Mouse (Mus musculus) v-Abl transformed pro-B cells (cell line): Measurements from ENCODE around the gene Atxn7.

ENCODE experiments used
- in situ Hi-C, 2 experiments: fragments of 400-800 bp; cut with MboI; formaldehyde crosslinking; loops; one replicate each; pipeline ENCODE4 v1.15.1; 2025; ENCODE audit not compliant: unreplicated experiment in 2 of 2

Gene Atxn7

DNA sequence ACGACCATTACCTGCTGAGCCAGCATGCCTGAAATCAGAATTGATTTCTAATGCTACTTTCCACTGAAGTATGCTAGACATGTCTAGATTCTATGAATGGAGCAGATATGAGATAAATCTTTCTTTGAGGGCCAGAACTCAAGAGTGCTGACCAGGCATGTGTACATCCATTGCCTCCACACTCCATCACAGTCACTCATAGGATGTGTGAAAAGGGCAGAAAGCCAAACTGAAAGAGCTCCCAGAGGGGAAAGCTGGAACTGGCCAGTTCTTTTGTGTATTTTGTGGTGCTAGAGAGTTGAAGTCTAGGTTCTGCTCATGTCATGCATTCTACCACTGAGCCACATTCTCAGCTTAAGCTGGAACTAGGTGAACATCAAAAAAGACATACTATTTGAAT is 16.3 kb downstream of the Atxn7 start:
- in situ Hi-C loops, result no loop called here

DNA sequence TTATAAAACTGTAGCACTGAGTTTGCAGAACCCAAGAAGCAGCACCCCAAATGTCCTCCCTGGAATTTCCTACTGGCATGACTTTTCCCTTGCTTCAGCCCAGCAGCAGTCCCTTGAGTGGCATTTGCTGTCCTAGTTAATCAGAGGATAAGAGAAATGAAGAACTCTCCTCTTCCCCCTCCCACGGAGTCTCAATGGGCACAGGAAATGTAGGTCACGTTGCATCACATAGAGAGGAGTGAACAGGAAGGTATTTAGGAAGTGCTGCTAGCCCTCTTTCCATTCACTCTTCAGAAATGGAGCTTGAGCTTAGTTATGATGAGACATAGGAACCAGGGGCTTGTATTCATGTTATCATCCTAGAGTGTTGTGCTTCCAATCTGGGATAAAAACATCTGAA is 20.0 kb downstream of the Atxn7 start:
- in situ Hi-C loops, result no loop called here

DNA sequence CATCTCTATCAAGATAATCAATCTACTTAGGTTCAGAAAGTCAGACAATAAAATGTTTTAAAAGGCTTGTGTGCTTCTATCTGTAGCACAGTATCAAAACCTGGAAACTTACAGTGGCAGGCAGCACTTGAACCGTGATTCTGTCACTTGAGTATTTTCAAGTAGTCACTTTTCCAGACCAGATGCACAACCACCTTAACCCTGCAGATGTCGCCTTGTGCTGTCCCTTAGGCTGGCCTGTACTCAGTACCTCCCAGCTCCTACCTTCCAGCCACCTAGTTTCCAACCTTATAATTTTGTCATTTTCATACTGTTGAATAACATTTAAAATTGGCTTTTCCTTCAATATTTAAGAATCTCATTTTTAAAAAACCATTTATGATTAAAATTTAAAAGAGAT is 20.9 kb downstream of the Atxn7 start:
- in situ Hi-C loops, result no loop called here

DNA sequence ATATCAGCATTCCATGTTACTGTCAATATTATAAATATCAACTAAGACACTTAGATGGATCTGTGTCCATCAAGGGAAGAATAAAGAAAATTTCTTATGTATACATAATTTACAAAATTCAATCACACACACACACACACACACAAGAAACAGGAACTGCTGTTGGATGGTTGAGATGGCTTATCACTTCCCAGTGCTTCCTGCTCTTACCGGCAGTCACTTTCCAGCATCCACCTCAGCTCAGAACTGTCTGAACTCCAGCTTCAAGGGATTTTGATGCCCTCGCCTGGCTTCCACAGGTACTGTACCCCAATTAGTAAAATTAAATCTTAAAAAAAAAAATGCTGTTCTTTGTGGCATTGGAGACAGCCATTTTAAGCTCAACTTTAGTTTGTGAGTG is 27.2 kb downstream of the Atxn7 start:
- in situ Hi-C loops, result no loop called here

DNA sequence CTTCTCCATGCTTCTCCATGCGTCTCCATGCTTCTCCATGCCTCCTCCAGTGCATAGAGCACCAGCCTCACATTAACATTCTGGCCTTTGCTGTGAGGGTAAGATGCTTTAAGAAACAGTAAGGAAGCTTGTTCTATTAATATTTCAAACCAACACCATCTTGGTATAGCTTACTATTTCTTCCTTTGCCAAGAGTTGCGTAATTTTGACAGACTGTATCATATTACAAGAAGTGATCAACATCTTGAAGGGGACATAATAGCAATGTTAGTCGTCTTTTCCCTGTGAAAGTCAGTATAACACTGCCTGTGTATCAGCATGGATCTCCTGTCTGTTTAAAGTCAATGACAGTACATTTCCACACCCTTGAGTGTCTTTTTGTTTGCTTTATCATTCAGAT is 29.5 kb downstream of the Atxn7 start:
- in situ Hi-C loops, result no loop called here

DNA sequence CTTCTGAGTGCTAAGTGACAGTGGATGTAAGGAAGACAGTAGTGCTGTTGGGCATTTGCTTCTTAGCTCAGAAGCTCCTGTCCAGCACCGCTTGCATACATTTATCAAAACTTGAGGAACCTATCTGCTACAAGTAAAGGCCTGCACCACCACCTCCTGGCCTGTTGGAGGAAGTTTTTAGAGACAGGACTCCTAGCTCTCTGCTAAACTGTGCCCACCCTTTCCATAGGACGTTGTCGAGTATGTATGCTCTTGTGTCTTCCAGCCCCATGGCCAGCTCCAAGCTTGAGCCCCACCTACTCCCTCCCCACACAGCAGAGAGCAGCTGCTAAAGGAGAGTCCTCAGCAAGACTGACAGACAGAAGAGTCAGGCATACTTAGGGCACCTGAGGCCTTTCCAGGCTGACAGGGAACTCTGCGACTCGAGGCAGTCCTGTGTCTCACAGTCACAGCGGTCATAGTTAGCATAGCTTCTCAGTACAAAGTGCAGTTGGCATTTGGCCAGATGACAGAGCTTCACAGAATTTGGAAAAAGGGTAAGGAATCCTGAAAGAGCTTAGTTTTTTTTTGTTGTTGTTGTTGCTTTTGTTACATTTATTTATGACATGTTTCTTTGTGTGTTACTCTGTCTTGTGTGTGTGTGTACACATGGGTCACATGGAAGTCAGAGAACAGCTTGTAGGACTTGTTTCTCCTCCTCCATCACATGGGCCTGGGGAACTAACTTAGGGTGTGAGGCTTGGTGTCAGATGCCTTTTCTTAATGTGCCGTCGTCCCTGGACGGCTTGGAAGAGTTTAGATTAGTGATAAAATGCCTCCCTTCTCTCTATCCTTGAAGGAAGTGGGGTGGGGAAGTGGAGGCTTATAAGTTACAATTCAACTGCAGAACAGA is 34.2 kb downstream of the Atxn7 start:
- in situ Hi-C loops, result no loop called here

DNA sequence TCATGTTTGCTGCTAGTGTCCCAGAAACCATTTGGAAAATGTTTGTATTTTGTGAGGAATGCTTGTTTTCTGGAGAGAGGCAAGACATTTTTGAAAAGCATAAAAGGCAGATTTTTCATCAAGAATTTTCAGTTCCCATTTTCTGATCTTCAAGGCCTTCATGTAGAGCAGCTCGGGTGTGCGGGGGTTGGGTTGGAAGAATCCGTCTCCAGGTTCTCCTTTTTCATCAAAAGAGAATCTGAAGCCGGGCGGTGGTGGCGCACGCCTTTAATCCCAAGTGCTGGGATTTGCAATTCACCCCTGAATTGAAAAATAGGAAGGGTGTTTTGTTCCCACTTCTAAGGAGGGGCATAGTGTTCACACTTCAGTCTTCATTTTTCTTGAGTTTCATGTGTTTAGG is 41.5 kb downstream of the Atxn7 start:
- in situ Hi-C loops, result no loop called here

DNA sequence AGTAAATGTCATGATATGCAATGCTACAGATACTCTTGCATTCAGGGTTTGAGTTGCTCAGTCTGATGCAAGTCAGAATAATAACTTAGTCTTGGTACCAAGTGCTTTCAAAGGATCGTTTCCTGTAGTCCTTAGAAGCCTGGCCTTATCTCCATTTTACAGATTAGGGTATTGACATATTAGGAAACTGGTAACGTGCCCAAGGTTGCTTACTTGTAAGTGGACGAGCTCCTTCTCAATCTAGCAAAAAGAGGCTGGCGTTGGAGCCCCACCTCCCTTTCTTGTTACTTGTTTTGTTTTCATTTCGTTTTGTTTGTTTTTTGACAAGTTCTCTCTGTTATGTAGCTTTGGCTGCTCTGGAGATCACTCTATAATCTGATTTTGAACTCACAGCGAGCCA is 48.5 kb downstream of the Atxn7 start:
- in situ Hi-C loops, result loop anchor here (5.0 to 10.0 kb wide), 2 partner anchors 45 to 52 kb away; partner anchors contain the start of genes Atxn7 (in 1 of the 2) and Thoc7 (in 1 of the 2)

DNA sequence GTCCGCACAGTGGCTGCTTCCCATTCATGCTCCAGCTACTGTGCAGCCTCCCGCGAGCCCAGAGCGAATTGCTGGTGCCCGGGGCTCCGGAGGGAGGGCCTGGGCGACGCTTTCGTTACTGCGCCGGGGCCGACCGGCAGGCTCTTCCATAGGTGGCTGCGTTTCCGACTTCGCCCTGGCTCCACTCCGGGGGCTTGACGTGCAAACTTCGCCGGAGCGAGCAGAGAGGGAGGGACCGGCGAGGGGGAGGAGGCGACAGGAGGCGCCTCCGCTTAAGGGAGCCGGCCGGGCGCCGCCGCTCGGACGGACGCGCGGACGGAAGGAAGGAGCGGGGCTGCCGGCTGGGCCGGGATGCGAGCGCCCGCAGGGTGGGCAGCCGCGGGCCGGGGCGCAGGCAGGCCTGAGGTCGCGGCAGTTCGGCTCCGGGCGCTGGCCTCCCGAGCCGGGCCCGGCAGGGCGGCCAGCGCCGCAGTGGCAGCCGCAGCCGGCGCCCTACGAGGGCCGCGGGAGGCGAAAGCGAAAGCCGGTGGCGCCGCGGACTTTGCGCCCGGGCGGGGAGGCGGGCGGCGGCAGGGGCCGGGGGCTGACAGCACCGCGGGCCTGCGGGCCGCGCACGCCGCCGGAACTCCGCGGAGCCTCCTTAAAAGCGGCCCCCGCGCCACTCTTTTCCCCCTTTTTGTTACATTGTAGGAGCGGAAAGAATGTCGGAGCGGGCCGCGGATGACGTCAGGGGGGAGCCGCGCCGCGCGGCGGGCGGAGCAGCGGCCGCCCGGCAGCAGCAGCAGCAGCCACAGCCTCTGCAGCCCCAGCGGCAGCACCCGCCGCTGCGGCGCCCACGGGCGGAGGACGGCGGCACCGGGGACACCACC is 51.4 kb downstream of the Atxn7 start:
- in situ Hi-C loops, result loop anchor here (5.0 to 10.0 kb wide), 2 partner anchors 48 to 55 kb away; partner anchors contain the start of genes Atxn7 (in 1 of the 2) and Thoc7 (in 1 of the 2)

DNA sequence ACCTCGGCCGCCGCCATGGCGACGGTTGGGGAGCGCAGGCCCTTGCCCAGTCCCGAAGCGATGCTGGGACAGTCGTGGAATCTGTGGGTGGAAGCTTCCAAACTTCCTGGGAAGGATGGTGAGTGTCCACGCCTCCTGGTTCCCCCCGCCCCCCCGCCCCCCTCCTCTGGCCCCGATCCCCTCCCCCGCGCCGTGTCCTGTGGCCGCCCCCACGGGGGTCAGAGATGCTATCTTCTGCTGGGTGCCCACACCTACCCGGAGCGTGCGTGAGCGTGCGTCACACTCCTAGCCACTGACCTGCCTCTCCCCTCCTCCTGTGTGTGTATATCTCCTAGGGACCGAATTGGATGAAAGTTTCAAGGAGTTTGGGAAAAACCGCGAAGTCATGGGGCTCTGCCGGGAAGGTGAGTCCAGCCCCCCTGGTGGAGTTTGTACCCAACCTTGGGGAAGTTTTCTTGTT is 52.0 kb downstream of the Atxn7 start:
- in situ Hi-C loops, result loop anchor here (5.0 to 10.0 kb wide), 2 partner anchors 48 to 56 kb away; partner anchors contain the start of genes Atxn7 (in 1 of the 2) and Thoc7 (in 1 of the 2)

DNA sequence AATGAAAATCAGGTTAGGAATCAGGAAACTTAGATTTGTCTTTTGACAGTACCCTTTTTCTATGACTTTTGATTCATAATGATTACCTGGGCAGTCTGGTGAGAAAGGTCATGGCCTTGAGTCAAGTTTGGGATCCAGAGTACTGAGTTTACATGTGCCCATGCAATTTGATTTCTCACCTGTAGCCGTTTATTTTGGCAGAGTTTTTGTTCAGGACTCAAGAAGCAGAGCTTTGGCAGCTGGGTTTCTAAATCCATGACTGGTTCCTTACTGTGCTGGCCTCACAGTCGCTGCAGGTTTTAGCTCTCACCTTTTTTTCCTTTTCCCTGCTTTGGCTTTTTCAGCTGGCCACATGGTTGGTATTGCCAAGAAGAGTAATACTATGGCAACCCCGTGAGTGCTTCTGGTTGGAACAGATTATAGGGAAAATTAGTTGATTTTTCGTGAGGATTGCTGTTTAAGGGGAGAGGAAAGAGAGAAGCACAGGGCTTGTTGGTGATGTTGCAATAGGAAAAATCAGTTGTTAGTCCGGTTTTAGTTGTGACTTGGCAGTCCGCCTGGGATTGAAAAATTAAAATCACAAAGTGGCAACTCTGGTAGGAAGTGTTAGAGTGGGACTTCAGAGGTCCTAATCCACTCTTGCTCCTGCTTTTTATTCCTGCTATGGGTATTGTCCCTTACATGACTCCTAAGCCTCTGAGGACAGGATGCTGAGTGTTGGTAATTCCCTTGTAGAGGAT is 53.6 kb downstream of the Atxn7 start:
- in situ Hi-C loops, result loop anchor here (5.0 to 10.0 kb wide), 2 partner anchors 50 to 58 kb away; partner anchors contain the start of genes Atxn7 (in 1 of the 2) and Thoc7 (in 1 of the 2)

DNA sequence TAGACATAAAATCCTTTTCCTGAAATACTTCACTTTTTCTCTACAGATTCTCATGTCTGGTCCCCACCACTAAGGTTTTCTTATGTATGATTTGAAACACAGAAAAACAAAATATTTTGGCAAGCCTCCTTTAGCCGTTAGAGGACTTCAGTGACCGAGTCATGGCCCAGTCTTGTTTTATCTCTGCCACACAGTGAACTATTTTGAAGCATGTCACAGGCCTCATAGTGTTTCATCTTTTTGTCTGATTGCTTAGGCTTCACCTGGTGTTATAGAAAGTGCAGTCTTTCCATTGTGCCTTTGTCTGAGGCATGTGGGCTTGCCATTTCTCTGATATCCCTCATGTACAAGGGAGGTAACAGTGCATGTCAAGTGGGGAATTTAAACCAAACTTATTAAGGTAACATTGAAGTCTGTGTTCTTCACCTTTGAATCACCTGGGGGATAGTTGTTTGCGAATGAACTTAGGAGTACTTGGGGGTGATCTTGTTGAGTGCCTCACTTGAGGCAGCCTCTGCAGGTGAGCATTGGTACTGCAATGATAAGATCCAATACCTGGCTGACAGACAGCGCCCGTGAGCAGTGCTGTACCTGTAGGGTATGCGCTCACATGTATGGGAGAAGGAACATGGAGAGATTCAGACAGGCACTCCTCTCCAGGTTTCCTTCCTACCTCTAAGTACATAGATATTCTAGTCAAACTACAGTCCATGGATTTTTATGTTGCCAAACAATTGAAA is 58.1 kb downstream of the Atxn7 start:
- in situ Hi-C loops, result loop anchor here in 1 of 2 experiments (10.0 kb wide), 1 partner anchor 55 kb away; the partner anchor contains the start of genes Atxn7 and Thoc7

DNA sequence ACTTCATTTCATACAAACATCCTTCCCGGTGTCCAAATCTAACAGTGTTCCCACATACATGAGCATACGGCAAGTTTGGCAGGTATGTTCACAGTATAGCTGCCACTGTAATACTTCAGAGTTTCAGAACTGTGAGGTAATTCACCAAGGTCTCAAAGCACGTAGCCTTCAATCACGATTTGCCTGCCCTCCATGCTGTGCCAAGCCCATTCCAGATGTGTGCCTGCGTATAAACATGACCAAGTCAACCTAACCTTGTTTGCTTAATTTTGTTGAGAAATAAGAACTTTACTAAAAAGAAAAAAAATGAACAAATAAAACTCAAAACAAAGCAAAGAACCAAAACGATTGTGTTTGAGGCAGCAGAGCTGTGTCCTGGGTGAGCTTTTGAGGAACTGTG is 60.0 kb downstream of the Atxn7 start:
- in situ Hi-C loops, result no loop called here

DNA sequence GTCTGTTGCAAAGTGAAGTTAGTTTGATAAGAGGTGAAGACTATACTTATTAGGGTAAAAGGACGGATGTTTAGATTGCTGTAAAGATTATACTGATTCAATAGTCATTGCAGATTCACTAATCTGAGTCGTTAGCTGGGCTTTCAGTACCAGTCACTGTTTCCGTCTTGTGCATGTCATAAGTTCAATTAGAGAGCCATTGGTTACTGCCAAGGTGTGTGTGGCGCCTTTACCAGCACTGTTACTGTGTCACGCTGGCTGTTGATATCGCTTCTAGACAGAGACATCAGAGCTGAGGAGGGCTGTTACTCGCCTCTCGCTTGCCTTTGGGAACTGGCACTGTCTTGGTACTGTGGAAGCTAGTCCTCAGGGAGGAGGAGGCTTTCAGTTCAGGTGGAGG is 64.6 kb downstream of the Atxn7 start:
- in situ Hi-C loops, result no loop called here

DNA sequence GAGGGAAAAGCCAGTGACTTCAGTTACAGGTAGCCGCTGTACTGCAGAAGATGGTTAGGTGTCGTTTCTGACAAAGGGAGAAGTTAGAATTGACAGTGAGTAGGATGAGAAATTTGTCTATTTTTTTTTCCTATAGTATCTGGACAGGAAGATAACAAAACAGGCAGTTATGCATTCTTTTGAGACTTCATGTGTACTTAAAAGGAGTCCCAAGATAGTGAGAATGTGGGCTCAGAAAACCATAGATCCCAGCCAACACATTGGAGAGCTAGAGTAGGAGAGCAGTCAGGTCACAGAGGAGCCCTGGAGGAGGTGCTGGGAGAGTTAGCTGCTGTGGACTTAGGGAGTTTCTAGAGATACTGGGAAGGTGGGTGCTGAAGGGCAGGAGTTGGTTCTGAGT is 69.4 kb downstream of the Atxn7 start:
- in situ Hi-C loops, result no loop called here

DNA sequence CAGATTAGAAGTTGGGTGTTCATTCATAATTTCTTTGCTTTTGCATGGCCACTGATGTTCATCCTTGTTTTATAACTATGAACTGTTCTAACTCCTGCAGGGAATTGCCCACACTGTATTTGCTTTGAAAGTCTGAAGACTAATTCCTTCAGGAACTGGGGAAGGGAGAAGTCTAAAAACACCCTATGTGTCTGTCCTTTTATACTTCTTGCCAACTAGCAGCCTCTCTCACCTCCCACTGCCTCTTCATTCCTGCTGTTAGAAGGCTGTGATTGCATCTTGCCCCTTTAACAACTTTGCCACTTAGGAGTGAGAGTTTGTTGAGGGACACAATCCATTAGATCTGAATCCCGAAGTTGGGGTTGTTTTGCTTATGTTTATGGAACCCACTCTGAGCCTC is 71.6 kb downstream of the Atxn7 start:
- in situ Hi-C loops, result no loop called here

DNA sequence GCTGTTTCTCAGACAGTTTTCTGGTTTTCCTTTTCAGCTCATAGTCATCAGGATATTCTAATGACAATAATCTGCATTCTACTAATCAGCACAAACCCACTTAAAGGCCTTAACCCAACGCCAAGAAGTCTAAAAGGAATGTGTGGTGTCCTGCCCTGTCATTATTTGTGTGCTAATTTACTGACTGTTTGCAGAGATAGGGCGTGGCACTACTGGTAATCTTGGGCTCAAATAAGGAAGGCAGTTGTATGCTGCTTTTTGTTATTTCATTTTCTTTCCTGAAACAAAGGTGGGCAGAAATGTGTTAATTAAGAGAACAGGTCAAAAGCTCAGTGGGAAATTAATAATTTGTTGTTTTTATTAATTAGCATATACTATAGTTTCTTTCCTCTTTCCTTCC is 75.1 kb downstream of the Atxn7 start:
- in situ Hi-C loops, result no loop called here

DNA sequence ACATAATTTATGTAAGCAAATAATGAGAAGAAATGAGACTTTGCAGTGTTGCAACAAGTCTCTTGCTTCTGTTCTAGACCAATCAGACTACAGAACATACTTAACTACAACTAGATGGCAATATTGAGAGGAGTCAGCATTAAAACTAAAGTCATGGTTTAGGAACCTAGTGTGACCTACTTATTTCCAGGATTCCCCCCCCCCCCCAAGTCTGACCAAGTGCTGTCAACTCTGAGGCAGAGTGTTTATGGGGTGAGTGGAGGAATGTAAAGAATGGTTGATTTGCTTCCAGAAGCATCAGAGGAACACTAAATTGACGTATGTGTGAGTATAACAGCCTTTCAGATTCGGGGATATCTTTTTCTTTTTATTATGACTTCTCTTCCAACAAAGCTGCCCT is 77.0 kb downstream of the Atxn7 start:
- in situ Hi-C loops, result no loop called here

DNA sequence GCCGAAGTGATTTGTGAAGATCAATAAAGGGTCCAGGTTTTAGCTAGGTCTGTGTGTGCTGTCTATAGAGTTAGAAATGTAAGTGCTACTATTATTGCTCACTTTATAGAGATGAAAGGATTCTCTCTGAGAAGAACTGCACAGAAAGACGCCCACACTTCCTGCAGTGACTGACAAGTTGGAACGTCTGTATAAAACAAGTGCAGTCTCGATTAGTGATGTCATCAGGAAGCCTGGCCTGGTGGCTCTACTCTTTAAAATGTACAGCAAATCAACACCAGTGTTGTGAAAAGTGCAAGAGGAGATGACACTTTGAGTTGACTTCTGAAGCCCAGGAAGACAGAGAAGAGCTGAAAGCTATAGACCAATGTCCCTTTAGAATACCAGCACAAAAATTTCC is 81.1 kb downstream of the Atxn7 start:
- in situ Hi-C loops, result no loop called here

DNA sequence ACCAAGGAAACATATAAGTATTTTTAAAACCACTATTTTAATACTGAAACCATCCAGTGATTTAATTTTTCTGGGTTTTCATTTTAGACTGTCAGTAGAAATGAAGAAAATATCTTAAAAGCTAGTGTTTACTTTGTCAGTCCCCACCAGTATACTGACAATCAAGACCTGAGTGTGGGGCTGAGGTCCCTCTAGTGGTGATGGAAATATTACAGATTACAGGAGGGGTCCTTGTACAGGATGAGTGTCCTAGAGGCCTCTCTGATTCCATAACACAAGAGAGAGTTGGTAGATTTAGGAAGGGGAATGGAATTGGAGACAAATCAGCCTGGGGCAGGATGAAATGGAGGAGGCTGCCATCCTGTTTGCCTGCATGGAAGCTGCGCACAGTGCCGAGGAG is 93.1 kb downstream of the Atxn7 start:
- in situ Hi-C loops, result no loop called here
